Mouse (Mus musculus) lung, postnatal 0 days (tissue): Measurements from ENCODE around the gene Prpf31. TPM values are rescaled to one million over a fixed set of nuclear protein-coding genes. Genes with fewer than 3 reads are reported as not detected.

ENCODE experiments used
- ATAC-seq: fragments of 200-750 bp; cut with Nextera tagmentation; 2 replicates; pipeline ENCODE4 v1.8.0; 2017; ENCODE audit warnings: moderate library complexity
- DNase-seq: peaks from one replicate; pipeline ENCODE4 v3.0.0-alpha.2; 2016; ENCODE audit warnings: low spot score
- H3K27ac ChIP-seq: fragments of 300-500 bp; sonication (generic); 2 replicates; pipeline ENCODE4 v1.5.1; 2014; ENCODE audit warnings: antibody characterized with exemption, mild to moderate bottlenecking, low read length, mixed read lengths
- H3K27me3 ChIP-seq: fragments of 300-500 bp; sonication (generic); replicated peaks from 2 replicates; pipeline ENCODE4 v1.6.1; 2014; ENCODE audit warnings: low read length, mixed read lengths; ENCODE audit not compliant: insufficient read depth
- H3K36me3 ChIP-seq: fragments of 300-500 bp; sonication (generic); 2 replicates; pipeline ENCODE4 v1.6.1; 2014; ENCODE audit warnings: low read length, mixed read lengths; ENCODE audit not compliant: insufficient read depth
- H3K4me1 ChIP-seq: fragments of 300-500 bp; sonication (generic); 2 replicates; pipeline ENCODE4 v1.6.1; 2014; ENCODE audit warnings: antibody characterized with exemption, low read depth, low read length, mixed read lengths; ENCODE audit not compliant: insufficient read depth
- H3K4me2 ChIP-seq: fragments of 300-500 bp; sonication (generic); replicated peaks from 2 replicates; pipeline ENCODE4 v1.6.1; 2014; ENCODE audit warnings: low read depth, mild to moderate bottlenecking, low read length, moderate library complexity, mixed read lengths
- H3K4me3 ChIP-seq: fragments of 300-500 bp; sonication (generic); 2 replicates; pipeline ENCODE4 v1.5.1; 2014; ENCODE audit warnings: low read depth, low read length
- H3K9ac ChIP-seq: fragments of 300-500 bp; sonication (generic); replicated peaks from 2 replicates; pipeline ENCODE4 v1.6.1; 2014; ENCODE audit warnings: low read depth, mild to moderate bottlenecking
- H3K9me3 ChIP-seq: fragments of 300-500 bp; sonication (generic); 2 replicates; pipeline ENCODE4 v1.6.1; 2016; ENCODE audit warnings: low read length, mixed read lengths
- CTCF ChIP-seq: IDR thresholded peaks from 2 replicates; pipeline ENCODE4 v1.5.1; 2016; ENCODE audit warnings: antibody characterized with exemption, mild to moderate bottlenecking
- EP300 ChIP-seq: IDR thresholded peaks from 2 replicates; pipeline ENCODE4 v1.6.1; 2016; ENCODE audit warnings: antibody characterized with exemption, mild to moderate bottlenecking, control low read depth
- WGBS: fragments of 180-500 bp; shearing (Covaris S2); extraction: QIAGEN DNeasy Blood & Tissue Kit; methylation state at CpG from one replicate; pipeline ENCODE4 v1.1.7; 2014; 5-methylcytosine and 5-hydroxymethylcytosine counted together
- polyA plus RNA-seq: library from polyadenylated mRNA; unstranded; fragments of >200 nt; fragmentation: Nextera tagmentation; extraction: Ambion mirVana; gene quantifications from 2 replicates; pipeline ENCODE4 v1.2.1, GENCODE M21; 2015

Prpf31 gene
- polyA plus RNA-seq, 1 experiment from 2014 or later, result 36.6 TPM

DNA sequence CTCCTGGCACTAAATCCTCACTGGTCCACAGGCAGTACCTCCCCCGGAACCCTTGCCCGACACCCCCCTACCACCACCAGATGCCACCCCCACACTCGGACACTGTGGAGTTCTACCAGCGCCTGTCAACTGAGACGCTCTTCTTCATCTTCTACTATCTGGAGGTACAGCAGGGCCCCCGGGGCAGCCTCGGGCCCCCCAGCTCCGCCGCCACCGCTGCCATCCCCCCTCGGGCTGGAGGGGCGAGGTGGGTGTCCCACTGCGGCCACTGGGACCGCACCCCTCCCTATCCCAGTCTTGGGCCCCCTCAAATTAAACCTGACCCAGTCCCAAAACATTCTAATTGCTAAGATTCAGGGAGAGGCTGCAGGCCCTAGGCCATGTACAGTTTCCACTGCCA lies 28.8 kb downstream of the Prpf31 start:
- ATAC-seq, result no peak
- Histone ChIP-seq H3K4me2 (no peak overlapping the region), H3K36me3 (peaks cover 63% of the 10 kb centered on the region)

DNA sequence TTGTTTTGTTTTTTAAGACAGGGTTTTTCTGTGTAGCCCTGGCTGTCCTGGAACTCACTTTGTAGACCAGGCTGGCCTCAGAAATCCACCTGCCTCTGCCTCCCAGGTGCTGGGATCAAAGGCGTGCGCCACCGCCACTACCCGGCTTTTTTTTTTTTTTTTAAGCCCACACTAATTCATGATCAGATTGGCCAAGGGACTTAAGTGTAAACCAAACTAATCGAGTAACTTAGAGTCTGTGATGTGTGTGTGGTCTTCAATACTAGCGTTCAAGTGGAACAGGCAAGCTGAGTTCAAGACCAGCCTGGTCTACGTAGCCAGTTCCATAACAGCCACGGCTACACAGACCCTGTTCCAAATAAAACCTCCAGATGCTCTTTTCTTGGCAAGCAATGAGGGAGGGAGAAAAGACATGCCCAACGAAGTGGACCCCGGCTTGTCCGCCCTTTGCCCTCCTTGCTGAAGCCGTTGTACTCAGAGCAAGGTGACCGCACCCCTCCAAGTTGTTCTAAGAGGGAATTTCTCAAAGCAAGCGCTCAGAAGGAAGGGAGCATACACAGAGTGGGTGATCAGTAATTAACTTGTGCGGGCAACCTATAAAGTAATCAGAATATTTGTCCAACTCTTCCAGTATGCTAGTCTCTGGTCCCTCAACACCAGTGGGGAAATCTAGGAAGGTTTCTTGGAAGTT lies 34.9 kb downstream of the Prpf31 start:
- H3K4me3 ChIP-seq, result peak overlapping the region; percentile 59

More for the DNA sequence above, 28.8 kb downstream of the Prpf31 start:
- H3K27ac ChIP-seq, result no peak overlapping the region
- no peak overlapping the region for H3K4me3 ChIP-seq
- DNase-seq, result no peak
- WGBS, result 91% methylated on average over 14 of the region's 14 CpGs
- no peaks in the 10 kb centered on the region for H3K9me3 ChIP-seq
- H3K4me1 ChIP-seq, result no peaks in the 10 kb centered on the region
- H3K27me3 ChIP-seq, result no peaks in the 10 kb centered on the region
- TF ChIP-seq CTCF (no peak), EP300 (no peak)
- no peak overlapping the region for H3K9ac ChIP-seq

DNA sequence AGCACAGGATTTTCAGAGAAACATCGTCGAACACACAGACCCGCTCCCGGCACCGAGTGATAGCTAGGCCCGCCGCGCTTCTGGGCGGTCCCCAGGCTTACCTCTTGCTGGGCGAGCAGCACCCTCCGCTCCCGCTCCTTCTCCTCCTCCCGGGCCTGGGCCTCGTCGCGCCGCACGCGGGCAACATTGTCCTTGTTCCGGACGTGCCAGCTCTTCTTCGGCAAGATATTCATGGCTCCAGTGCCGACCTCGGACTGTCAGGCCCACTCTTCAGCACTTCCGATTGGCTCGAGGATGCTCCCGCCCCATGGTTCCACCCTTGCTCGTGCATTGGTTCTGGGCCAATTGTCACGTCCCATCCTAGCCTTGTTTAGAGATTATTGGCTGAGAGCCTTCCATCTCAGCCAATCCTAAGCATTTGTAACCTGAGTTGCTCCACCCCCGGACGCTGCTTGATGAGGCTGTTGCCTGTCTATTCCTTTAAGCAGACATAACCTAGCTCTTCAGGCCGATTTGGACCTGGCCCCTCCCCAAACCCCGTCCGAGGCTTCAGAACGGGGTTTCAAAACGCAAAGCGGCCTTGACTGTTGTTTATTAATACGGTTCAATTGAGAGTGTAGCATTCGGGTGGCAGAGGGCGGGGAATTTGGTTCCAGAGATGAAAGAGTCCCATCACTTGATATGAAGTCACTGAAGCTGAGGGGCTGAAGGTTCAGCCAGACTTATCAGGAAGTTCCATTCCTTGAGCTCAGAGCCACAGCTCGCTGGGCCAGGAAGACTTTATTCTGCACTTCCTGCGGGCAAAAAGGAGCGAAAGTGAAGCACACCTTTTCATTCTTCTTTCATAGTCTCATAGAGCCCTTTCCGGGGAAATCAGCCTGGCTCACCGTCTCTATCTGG lies 35.7 kb downstream of the Prpf31 start, which contains the start of gene Leng1:
Gene Leng1, minus strand, starts transcription at position 626 of the 900 bp plus-strand sequence.
- peak within 1 kb of the TSS; percentile 59 for H3K4me3 ChIP-seq
- H3K36me3 ChIP-seq, result peaks cover 10% of the 10 kb centered on the region
- TF ChIP-seq EP300, result no peak
- no peak for TF ChIP-seq CTCF
- DNase-seq, result peak; percentile 99
- no peaks in the 10 kb centered on the region for H3K27me3 ChIP-seq
- peak within 1 kb of the TSS; percentile 68 for H3K4me2 ChIP-seq
- peak; percentile 99 for ATAC-seq
- 2% methylated on average over 45 of the region's 45 CpGs for WGBS
- H3K27ac ChIP-seq, result peak within 1 kb of the TSS; percentile 90
- peak within 1 kb of the TSS; percentile 70 for H3K9ac ChIP-seq
- H3K9me3 ChIP-seq, result no peaks in the 10 kb centered on the region
- H3K4me1 ChIP-seq, result peaks cover 8% of the 10 kb centered on the region

More for the DNA sequence above, 34.9 kb downstream of the Prpf31 start:
- Histone ChIP-seq H3K9me3 (no peaks in the 10 kb centered on the region), H3K4me1 (peaks cover 8% of the 10 kb centered on the region), H3K27me3 (no peaks in the 10 kb centered on the region), H3K9ac (peak overlapping the region; percentile 70), H3K36me3 (peaks cover 18% of the 10 kb centered on the region), H3K27ac (peak overlapping the region; percentile 90), H3K4me2 (peak overlapping the region; percentile 68)
- ATAC-seq, result peak; percentile 41
- TF ChIP-seq EP300 (peak; percentile 23; the same call in 1 of the 2 replicates), CTCF (no peak)
- DNase-seq, result peak; percentile 72
- 22% methylated on average over 15 of the region's 15 CpGs for whole genome bisulfite sequencing

DNA sequence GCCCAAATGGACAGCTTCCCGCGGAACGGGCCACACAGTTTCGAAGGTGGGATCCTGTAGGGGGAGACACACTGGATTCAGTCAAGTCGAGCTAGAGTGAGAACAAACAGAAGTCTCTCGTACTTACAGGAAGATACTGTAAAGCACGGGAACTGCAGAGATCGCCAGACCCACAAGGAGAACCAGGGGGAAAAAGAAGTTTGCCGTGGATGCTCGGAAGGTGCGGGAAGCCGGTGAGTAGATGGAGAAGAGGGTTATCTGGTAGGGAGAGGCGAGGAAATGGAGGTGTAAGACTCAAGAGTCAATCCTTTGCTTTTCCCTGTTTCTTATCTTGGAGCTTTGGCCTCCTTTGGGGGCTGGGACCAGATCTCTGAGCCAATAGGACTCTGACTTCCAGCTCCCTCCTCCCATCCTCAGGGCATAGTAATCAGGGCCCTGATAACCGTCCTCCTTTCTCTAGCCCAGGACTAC lies 37.2 kb downstream of the Prpf31 start:
- DNase-seq (peak; percentile 39), ATAC-seq (no peak)
- peaks cover 8% of the 10 kb centered on the region for H3K4me1 ChIP-seq
- H3K36me3 ChIP-seq, result no peaks in the 10 kb centered on the region
- 9% methylated on average over 14 of the region's 14 CpGs for WGBS
- peak; percentile 50 for TF ChIP-seq CTCF
- no peak for TF ChIP-seq EP300
- H3K9ac ChIP-seq, result no peak overlapping the region
- no peaks in the 10 kb centered on the region for H3K27me3 ChIP-seq
- peak overlapping the region; percentile 11; the same call in 1 of the 2 replicates for H3K4me2 ChIP-seq
- H3K9me3 ChIP-seq, result no peaks in the 10 kb centered on the region
- H3K4me3 ChIP-seq, result peak overlapping the region; percentile 11; the same call in 1 of the 2 replicates
- no peak overlapping the region for H3K27ac ChIP-seq

DNA sequence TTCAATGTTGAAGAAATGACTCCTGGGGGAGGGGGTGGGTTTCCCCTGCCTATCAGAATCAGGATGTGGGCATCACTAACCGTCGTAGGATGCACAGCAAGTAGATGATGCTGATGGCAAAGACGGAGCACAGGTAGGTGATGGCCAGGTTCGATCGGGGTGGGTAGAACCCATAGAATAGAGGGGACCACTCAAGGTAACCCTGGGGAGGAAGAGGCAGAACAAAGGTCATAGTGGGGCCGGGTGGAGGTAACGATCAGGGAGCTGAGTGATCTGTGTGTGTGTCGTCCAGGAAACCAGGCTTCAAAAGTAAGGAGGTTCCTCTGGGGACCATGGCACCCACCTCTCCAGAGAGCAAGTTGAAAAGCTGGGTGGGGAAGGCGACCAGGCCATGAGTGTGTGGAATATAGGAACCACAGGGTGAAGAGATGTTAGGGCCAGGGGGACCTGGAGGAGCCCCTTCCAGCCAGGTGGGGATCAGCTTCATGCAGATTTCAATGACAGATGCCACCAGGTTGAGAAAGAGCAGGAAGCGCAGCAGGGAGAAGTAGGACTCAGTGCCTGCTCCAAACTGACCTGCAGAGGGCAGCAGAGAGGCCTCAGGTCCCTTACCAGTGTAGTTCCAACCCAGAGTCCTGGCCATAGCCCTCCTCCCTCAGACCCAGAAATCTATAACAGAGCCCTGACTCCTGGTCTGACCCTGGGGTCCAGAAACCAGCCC lies 44.9 kb downstream of the Prpf31 start:
- Histone ChIP-seq H3K36me3 (no peaks in the 10 kb centered on the region), H3K9ac (no peak overlapping the region), H3K4me3 (no peak overlapping the region), H3K4me1 (no peaks in the 10 kb centered on the region), H3K4me2 (no peak overlapping the region), H3K27ac (no peak overlapping the region), H3K27me3 (no peaks in the 10 kb centered on the region), H3K9me3 (no peaks in the 10 kb centered on the region)
- peak; percentile 82 for ATAC-seq
- DNase-seq, result peak; percentile 89
- TF ChIP-seq EP300, result no peak
- peak; percentile 92 for TF ChIP-seq CTCF
- 68% methylated on average over 10 of the region's 10 CpGs for WGBS
